Mouse (Mus musculus): ENCODE data around the gene 4931422A03Rik. TPM values are rescaled to one million over a fixed set of nuclear protein-coding genes. Genes with fewer than 3 reads are reported as not detected.

4931422A03Rik gene
- total RNA-seq, 2 experiments from 2014 or later: not detected

Other genes starting within 250 kb of the 4931422A03Rik start
- gene Caprin1, start 230.7 kb downstream of the 4931422A03Rik start, total RNA-seq (2015; ENCODE audit: low replicate concordance): 142 and 231 TPM in 2 replicates
- 206 and 279 TPM in 2 replicates for gene Caprin1, start 230.7 kb downstream of the 4931422A03Rik start, total RNA-seq (2017; ENCODE audit: low replicate concordance)
- 633 and 653 TPM in 2 replicates for gene Lmo2, start 70.4 kb downstream of the 4931422A03Rik start, total RNA-seq (2015; ENCODE audit: low replicate concordance)
- gene Lmo2, start 70.4 kb downstream of the 4931422A03Rik start, total RNA-seq (2017; ENCODE audit: low replicate concordance): 362 and 409 TPM in 2 replicates
- gene Fbxo3, start 640 bp downstream of the 4931422A03Rik start, total RNA-seq (2015; ENCODE audit: low replicate concordance): 84.3 and 95.2 TPM in 2 replicates
- gene Fbxo3, start 640 bp downstream of the 4931422A03Rik start, total RNA-seq (2017; ENCODE audit: low replicate concordance): 96.8 and 101 TPM in 2 replicates
- gene Gm10912, start 37.5 kb upstream of the 4931422A03Rik start, total RNA-seq (2015; ENCODE audit: low replicate concordance): 0.84 and 4.7 TPM in 2 replicates
- 2.1 TPM in 1 of 2 replicates, not detected in the other for gene Gm10912, start 37.5 kb upstream of the 4931422A03Rik start, total RNA-seq (2017; ENCODE audit: low replicate concordance)
- not detected in 2 replicates for gene Gm10799, start 40.2 kb upstream of the 4931422A03Rik start, total RNA-seq (2015; ENCODE audit: low replicate concordance)
- not detected in 2 replicates for gene Gm10799, start 40.2 kb upstream of the 4931422A03Rik start, total RNA-seq (2017; ENCODE audit: low replicate concordance)
- gene Cd59b, start 41.5 kb upstream of the 4931422A03Rik start, total RNA-seq (2015; ENCODE audit: low replicate concordance): 18.4 and 42.8 TPM in 2 replicates
- gene Cd59b, start 41.5 kb upstream of the 4931422A03Rik start, total RNA-seq (2017; ENCODE audit: low replicate concordance): 15.4 and 29.4 TPM in 2 replicates
- gene Cd59a, start 67.4 kb upstream of the 4931422A03Rik start, total RNA-seq (2015; ENCODE audit: low replicate concordance): 47.9 and 52.0 TPM in 2 replicates
- gene Cd59a, start 67.4 kb upstream of the 4931422A03Rik start, total RNA-seq (2017; ENCODE audit: low replicate concordance): 38.4 and 43.1 TPM in 2 replicates
- 1.7 TPM in 1 of 2 replicates, not detected in the other for gene A930018P22Rik, start 94.4 kb upstream of the 4931422A03Rik start, total RNA-seq (2015; ENCODE audit: low replicate concordance)
- gene A930018P22Rik, start 94.4 kb upstream of the 4931422A03Rik start, total RNA-seq (2017; ENCODE audit: low replicate concordance): not detected in 2 replicates

Measured in erythroid progenitor cell, adult 5-6 weeks (primary cell).